Mouse (Mus musculus): ENCODE measurements around the gene Calcoco1. TPM values are rescaled to one million over a fixed set of nuclear protein-coding genes. Genes with fewer than 3 reads are reported as not detected.

Calcoco1 gene
- polyA plus RNA-seq, 1 experiment from 2014 or later = 38.3 TPM

- H3K36me3 ChIP-seq (ENCODE audit: control insufficient read depth, insufficient read depth, low read length) = no peaks in the 10 kb centered on the region
- peak overlapping the region; percentile 89 for H3K27ac ChIP-seq (ENCODE audit: low read length)
- peak overlapping the region; percentile 65 for H3K4me2 ChIP-seq (ENCODE audit: low read length)
- H3K9ac ChIP-seq (ENCODE audit: low read depth, low read length) = peak overlapping the region; percentile 72
- ATAC-seq = peak; percentile 61
- H3K9me3 ChIP-seq (replicated peaks; ENCODE audit: control insufficient read depth, low read length, poor library complexity, severe bottlenecking) = no peaks in the 10 kb centered on the region
- WGBS = 3% methylated on average over 25 of the region's 26 CpGs
- H3K4me3 ChIP-seq (ENCODE audit: low read depth, low read length) = peak overlapping the region; percentile 50
- peaks cover 26% of the 10 kb centered on the region for H3K27me3 ChIP-seq (ENCODE audit: control insufficient read depth, insufficient read depth, low read depth, low read length)
- peaks cover 21% of the 10 kb centered on the region for H3K4me1 ChIP-seq (ENCODE audit: control insufficient read depth, insufficient read depth, low read length)
Observed at GRCm38 (mm10) chr15:102692321-102692804, 29.6 kb downstream of the Calcoco1 start.

- no peak overlapping the region for H3K9ac ChIP-seq (ENCODE audit: low read depth, low read length)
- WGBS = 10% methylated on average over 4 of the region's 4 CpGs
- H3K4me1 ChIP-seq (ENCODE audit: control insufficient read depth, insufficient read depth, low read length) = peaks cover 4% of the 10 kb centered on the region
- H3K4me2 ChIP-seq (ENCODE audit: low read length) = no peak overlapping the region
- H3K36me3 ChIP-seq (ENCODE audit: control insufficient read depth, insufficient read depth, low read length) = no peaks in the 10 kb centered on the region
- no peak overlapping the region for H3K4me3 ChIP-seq (ENCODE audit: low read depth, low read length)
- H3K27ac ChIP-seq (ENCODE audit: low read length) = no peak overlapping the region
- no peaks in the 10 kb centered on the region; the same call in 1 of the 2 replicates for H3K27me3 ChIP-seq (ENCODE audit: control insufficient read depth, insufficient read depth, low read depth, low read length)
- H3K9me3 ChIP-seq (replicated peaks; ENCODE audit: control insufficient read depth, low read length, poor library complexity, severe bottlenecking) = no peaks in the 10 kb centered on the region
- ATAC-seq = peak; percentile 47; the same call in 1 of the 2 replicates
Observed at GRCm38 (mm10) chr15:102685791-102686190, 36.2 kb downstream of the Calcoco1 start.

GRCm38 (mm10) chr15:102683670-102684069, 38.3 kb downstream of the Calcoco1 start:
- Histone ChIP-seq H3K27ac (ENCODE audit: low read length) (no peak overlapping the region), H3K4me3 (ENCODE audit: low read depth, low read length) (no peak overlapping the region), H3K4me1 (ENCODE audit: control insufficient read depth, insufficient read depth, low read length) (peaks cover 4% of the 10 kb centered on the region), H3K9me3 (replicated peaks; ENCODE audit: control insufficient read depth, low read length, poor library complexity, severe bottlenecking) (no peaks in the 10 kb centered on the region), H3K4me2 (ENCODE audit: low read length) (no peak overlapping the region), H3K36me3 (ENCODE audit: control insufficient read depth, insufficient read depth, low read length) (no peaks in the 10 kb centered on the region), H3K9ac (ENCODE audit: low read depth, low read length) (no peak overlapping the region), H3K27me3 (ENCODE audit: control insufficient read depth, insufficient read depth, low read depth, low read length) (no peaks in the 10 kb centered on the region; the same call in 1 of the 2 replicates)
- WGBS = 10% methylated on average over 1 of the region's 1 CpGs
- ATAC-seq = no peak

- H3K9ac ChIP-seq (ENCODE audit: low read depth, low read length) = no peak overlapping the region
- no peak for ATAC-seq
- peaks cover 23% of the 10 kb centered on the region for H3K4me1 ChIP-seq (ENCODE audit: control insufficient read depth, insufficient read depth, low read length)
- no peaks in the 10 kb centered on the region for H3K9me3 ChIP-seq (replicated peaks; ENCODE audit: control insufficient read depth, low read length, poor library complexity, severe bottlenecking)
- no peak overlapping the region for H3K27ac ChIP-seq (ENCODE audit: low read length)
- 91% methylated on average over 2 of the region's 2 CpGs for WGBS
- no peak overlapping the region for H3K4me2 ChIP-seq (ENCODE audit: low read length)
- no peaks in the 10 kb centered on the region for H3K36me3 ChIP-seq (ENCODE audit: control insufficient read depth, insufficient read depth, low read length)
- H3K27me3 ChIP-seq (ENCODE audit: control insufficient read depth, insufficient read depth, low read depth, low read length) = no peaks in the 10 kb centered on the region
- H3K4me3 ChIP-seq (ENCODE audit: low read depth, low read length) = no peak overlapping the region
Observed at GRCm38 (mm10) chr15:102676345-102676744, 45.6 kb downstream of the Calcoco1 start.

GRCm38 (mm10) chr15:102673548-102673947, 48.4 kb downstream of the Calcoco1 start:
- ATAC-seq = peak; percentile 57
- H3K4me2 ChIP-seq (ENCODE audit: low read length) = peak overlapping the region; percentile 75
- no peaks in the 10 kb centered on the region for H3K36me3 ChIP-seq (ENCODE audit: control insufficient read depth, insufficient read depth, low read length)
- H3K27ac ChIP-seq (ENCODE audit: low read length) = peak overlapping the region; percentile 97
- H3K27me3 ChIP-seq (ENCODE audit: control insufficient read depth, insufficient read depth, low read depth, low read length) = no peaks in the 10 kb centered on the region
- H3K9me3 ChIP-seq (replicated peaks; ENCODE audit: control insufficient read depth, low read length, poor library complexity, severe bottlenecking) = no peaks in the 10 kb centered on the region
- H3K4me1 ChIP-seq (ENCODE audit: control insufficient read depth, insufficient read depth, low read length) = peaks cover 35% of the 10 kb centered on the region
- peak overlapping the region; percentile 32 for H3K4me3 ChIP-seq (ENCODE audit: low read depth, low read length)
- 3% methylated on average over 10 of the region's 10 CpGs for WGBS
- peak overlapping the region; percentile 14; the same call in 1 of the 2 replicates for H3K9ac ChIP-seq (ENCODE audit: low read depth, low read length)

GRCm38 (mm10) chr15:102672215-102673071, 49.5 kb downstream of the Calcoco1 start, which contains the start of gene Atp5g2:
Atp5g2 (minus strand) TSS chr15:102672352.
- Histone ChIP-seq H3K36me3 (ENCODE audit: control insufficient read depth, insufficient read depth, low read length) (0 out of 2 replicates have a peak, but pooled peaks cover under 1% of the 10 kb centered on the region), H3K27me3 (ENCODE audit: control insufficient read depth, insufficient read depth, low read depth, low read length) (no peaks in the 10 kb centered on the region), H3K4me3 (ENCODE audit: low read depth, low read length) (peak within 1 kb of the TSS; percentile 45), H3K27ac (ENCODE audit: low read length) (peak within 1 kb of the TSS; percentile 97), H3K9ac (ENCODE audit: low read depth, low read length) (peak within 1 kb of the TSS; percentile 73), H3K4me1 (ENCODE audit: control insufficient read depth, insufficient read depth, low read length) (peaks cover 35% of the 10 kb centered on the region), H3K4me2 (ENCODE audit: low read length) (peak within 1 kb of the TSS; percentile 75), H3K9me3 (replicated peaks; ENCODE audit: control insufficient read depth, low read length, poor library complexity, severe bottlenecking) (no peaks in the 10 kb centered on the region)
- no peak for ATAC-seq
- under 1% methylated on average over 37 of the region's 37 CpGs for WGBS

- H3K4me1 ChIP-seq (ENCODE audit: control insufficient read depth, insufficient read depth, low read length) = peaks cover 35% of the 10 kb centered on the region
- 1% methylated on average over 30 of the region's 34 CpGs for WGBS
- H3K9me3 ChIP-seq (replicated peaks; ENCODE audit: control insufficient read depth, low read length, poor library complexity, severe bottlenecking) = no peaks in the 10 kb centered on the region
- H3K27ac ChIP-seq (ENCODE audit: low read length) = peak overlapping the region; percentile 97
- H3K4me3 ChIP-seq (ENCODE audit: low read depth, low read length) = peak overlapping the region; percentile 45
- H3K4me2 ChIP-seq (ENCODE audit: low read length) = peak overlapping the region; percentile 75
- peaks cover 4% of the 10 kb centered on the region; the same call in 1 of the 2 replicates for H3K36me3 ChIP-seq (ENCODE audit: control insufficient read depth, insufficient read depth, low read length)
- peak overlapping the region; percentile 73 for H3K9ac ChIP-seq (ENCODE audit: low read depth, low read length)
- peak; percentile 51 for ATAC-seq
- H3K27me3 ChIP-seq (ENCODE audit: control insufficient read depth, insufficient read depth, low read depth, low read length) = no peaks in the 10 kb centered on the region
Observed at GRCm38 (mm10) chr15:102671721-102672214, 50.2 kb downstream of the Calcoco1 start.

GRCm38 (mm10) chr15:102670767-102671575, 51.0 kb downstream of the Calcoco1 start:
- Histone ChIP-seq H3K9ac (ENCODE audit: low read depth, low read length) (peak overlapping the region; percentile 92), H3K4me1 (ENCODE audit: control insufficient read depth, insufficient read depth, low read length) (peaks cover 35% of the 10 kb centered on the region), H3K4me3 (ENCODE audit: low read depth, low read length) (peak overlapping the region; percentile 67), H3K4me2 (ENCODE audit: low read length) (peak overlapping the region; percentile 75), H3K27ac (ENCODE audit: low read length) (peak overlapping the region; percentile 97), H3K9me3 (replicated peaks; ENCODE audit: control insufficient read depth, low read length, poor library complexity, severe bottlenecking) (no peaks in the 10 kb centered on the region), H3K36me3 (ENCODE audit: control insufficient read depth, insufficient read depth, low read length) (peaks cover 5% of the 10 kb centered on the region; the same call in 1 of the 2 replicates), H3K27me3 (ENCODE audit: control insufficient read depth, insufficient read depth, low read depth, low read length) (no peaks in the 10 kb centered on the region)
- under 1% methylated on average over 52 of the region's 53 CpGs for WGBS
- peak; percentile 92 for ATAC-seq
